Mouse (Mus musculus): Measurements from ENCODE around the gene Gm20388. TPM values are rescaled to one million over a fixed set of nuclear protein-coding genes. Genes with fewer than 3 reads are reported as not detected.
A peak's percentile ranks its signal among the peaks of the same experiment; 100 is the strongest.

Gene Gm20388
- polyA plus RNA-seq, 1 experiment = not detected

GRCm38 (mm10) chr8:121116591-121117185 is 1206.0 kb downstream of the Gm20388 start:
- Histone ChIP-seq H3K4me1 (ENCODE audit: control insufficient read depth, insufficient read depth, low read length) (no peaks in the 10 kb centered on the region; the same call in 1 of the 2 replicates), H3K27ac (ENCODE audit: insufficient read depth, low read depth, low read length) (no peak overlapping the region), H3K4me3 (ENCODE audit: insufficient read depth, low read depth, low read length) (peak overlapping the region; percentile 17)
- WGBS = 2% methylated on average over 55 of the region's 55 CpGs
- TF ChIP-seq CTCF (IDR thresholded peaks at IDR 0.05; ENCODE audit: insufficient read depth, low read depth, low read length) (no peak), POLR2A (IDR thresholded peaks at IDR 0.05; ENCODE audit: insufficient read depth, low read depth, low read length) (no peak)

- 1% methylated on average over 62 of the region's 62 CpGs for WGBS
- H3K27ac ChIP-seq (ENCODE audit: insufficient read depth, low read depth, low read length) = no peak overlapping the region
- TF ChIP-seq POLR2A (IDR thresholded peaks at IDR 0.05; ENCODE audit: insufficient read depth, low read depth, low read length) (no peak), CTCF (IDR thresholded peaks at IDR 0.05; ENCODE audit: insufficient read depth, low read depth, low read length) (no peak)
- peak overlapping the region; percentile 0; the same call in 1 of the 2 replicates for H3K4me3 ChIP-seq (ENCODE audit: insufficient read depth, low read depth, low read length)
- H3K4me1 ChIP-seq (ENCODE audit: control insufficient read depth, insufficient read depth, low read length) = no peaks in the 10 kb centered on the region; the same call in 1 of the 2 replicates
Observed at GRCm38 (mm10) chr8:121117186-121117651, 1206.6 kb downstream of the Gm20388 start.

GRCm38 (mm10) chr8:121117906-121118305 is 1207.3 kb downstream of the Gm20388 start:
- Histone ChIP-seq H3K4me1 (ENCODE audit: control insufficient read depth, insufficient read depth, low read length) (no peaks in the 10 kb centered on the region; the same call in 1 of the 2 replicates), H3K4me3 (ENCODE audit: insufficient read depth, low read depth, low read length) (no peak overlapping the region), H3K27ac (ENCODE audit: insufficient read depth, low read depth, low read length) (no peak overlapping the region)
- no peak for TF ChIP-seq POLR2A (IDR thresholded peaks at IDR 0.05; ENCODE audit: insufficient read depth, low read depth, low read length)
- TF ChIP-seq CTCF (IDR thresholded peaks at IDR 0.05; ENCODE audit: insufficient read depth, low read depth, low read length) = no peak
- WGBS = 2% methylated on average over 28 of the region's 28 CpGs

GRCm38 (mm10) chr8:121118634-121119420 is 1208.2 kb downstream of the Gm20388 start:
- Histone ChIP-seq H3K4me1 (ENCODE audit: control insufficient read depth, insufficient read depth, low read length) (no peaks in the 10 kb centered on the region; the same call in 1 of the 2 replicates), H3K4me3 (ENCODE audit: insufficient read depth, low read depth, low read length) (no peak overlapping the region), H3K27ac (ENCODE audit: insufficient read depth, low read depth, low read length) (no peak overlapping the region)
- TF ChIP-seq POLR2A (IDR thresholded peaks at IDR 0.05; ENCODE audit: insufficient read depth, low read depth, low read length) (no peak), CTCF (IDR thresholded peaks at IDR 0.05; ENCODE audit: insufficient read depth, low read depth, low read length) (no peak)
- WGBS = 10% methylated on average over 18 of the region's 18 CpGs

GRCm38 (mm10) chr8:121119635-121120455 is 1209.2 kb downstream of the Gm20388 start:
- no peak for TF ChIP-seq CTCF (IDR thresholded peaks at IDR 0.05; ENCODE audit: insufficient read depth, low read depth, low read length)
- no peaks in the 10 kb centered on the region; the same call in 1 of the 2 replicates for H3K4me1 ChIP-seq (ENCODE audit: control insufficient read depth, insufficient read depth, low read length)
- no peak overlapping the region for H3K27ac ChIP-seq (ENCODE audit: insufficient read depth, low read depth, low read length)
- H3K4me3 ChIP-seq (ENCODE audit: insufficient read depth, low read depth, low read length) = no peak overlapping the region
- WGBS = 19% methylated on average over 12 of the region's 12 CpGs

GRCm38 (mm10) chr8:121120456-121121419 is 1210.1 kb downstream of the Gm20388 start:
- TF ChIP-seq POLR2A (IDR thresholded peaks at IDR 0.05; ENCODE audit: insufficient read depth, low read depth, low read length) (no peak), CTCF (IDR thresholded peaks at IDR 0.05; ENCODE audit: insufficient read depth, low read depth, low read length) (no peak)
- Histone ChIP-seq H3K4me1 (ENCODE audit: control insufficient read depth, insufficient read depth, low read length) (no peaks in the 10 kb centered on the region; the same call in none of the 2 replicates), H3K4me3 (ENCODE audit: insufficient read depth, low read depth, low read length) (no peak overlapping the region), H3K27ac (ENCODE audit: insufficient read depth, low read depth, low read length) (no peak overlapping the region)
- WGBS = 14% methylated on average over 17 of the region's 17 CpGs

- Histone ChIP-seq H3K27ac (ENCODE audit: insufficient read depth, low read depth, low read length) (no peak overlapping the region), H3K4me3 (ENCODE audit: insufficient read depth, low read depth, low read length) (no peak overlapping the region), H3K4me1 (ENCODE audit: control insufficient read depth, insufficient read depth, low read length) (no peaks in the 10 kb centered on the region; the same call in none of the 2 replicates)
- WGBS = 14% methylated on average over 8 of the region's 8 CpGs
- TF ChIP-seq POLR2A (IDR thresholded peaks at IDR 0.05; ENCODE audit: insufficient read depth, low read depth, low read length) = no peak
- no peak for TF ChIP-seq CTCF (IDR thresholded peaks at IDR 0.05; ENCODE audit: insufficient read depth, low read depth, low read length)
Observed at GRCm38 (mm10) chr8:121121704-121122103, 1211.1 kb downstream of the Gm20388 start.

- Histone ChIP-seq H3K27ac (ENCODE audit: insufficient read depth, low read depth, low read length) (no peak overlapping the region), H3K4me1 (ENCODE audit: control insufficient read depth, insufficient read depth, low read length) (no peaks in the 10 kb centered on the region; the same call in none of the 2 replicates), H3K4me3 (ENCODE audit: insufficient read depth, low read depth, low read length) (no peak overlapping the region)
- WGBS = 11% methylated on average over 7 of the region's 7 CpGs
- no peak for TF ChIP-seq CTCF (IDR thresholded peaks at IDR 0.05; ENCODE audit: insufficient read depth, low read depth, low read length)
- no peak for TF ChIP-seq POLR2A (IDR thresholded peaks at IDR 0.05; ENCODE audit: insufficient read depth, low read depth, low read length)
Observed at GRCm38 (mm10) chr8:121122368-121122767, 1211.7 kb downstream of the Gm20388 start.

Measured in olfactory bulb, adult 2 months (tissue).